Mouse (Mus musculus): ENCODE measurements around the gene Klhdc9. TPM values are rescaled to one million over a fixed set of nuclear protein-coding genes. Genes with fewer than 3 reads are reported as not detected.
"Not testable (repeated sequence)": the region's sequence is repeated elsewhere in the genome, so short reads cannot be mapped to it uniquely, and the experiment has no call there.

The Klhdc9 gene
- total RNA-seq, 2 experiments from 2014 or later = 7.1 to 7.8 TPM

DNA sequence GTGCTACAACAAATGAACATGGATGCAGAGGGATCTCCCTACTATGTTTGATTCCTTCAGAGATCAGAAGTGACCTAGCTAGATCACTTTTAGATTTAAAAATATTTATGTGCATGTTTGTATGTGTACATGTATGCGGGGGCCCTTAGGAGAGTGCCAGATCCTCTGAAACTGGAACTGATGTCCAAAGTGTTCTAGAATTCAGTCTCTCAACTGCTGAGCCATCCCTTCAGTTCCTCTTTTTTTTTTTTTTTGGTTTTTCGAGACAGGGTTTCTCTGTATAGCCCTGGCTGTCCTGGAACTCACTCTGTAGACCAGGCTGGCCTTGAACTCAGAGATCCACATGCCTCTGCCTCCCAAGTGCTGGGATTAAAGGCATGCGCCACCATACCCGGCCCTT lies 34.0 kb downstream of the Klhdc9 start:
- DNase-seq (ENCODE audit: extremely low spot score in 1 of 2, low spot score in 2 of 2); intact Hi-C loops (cut with DNase I): not testable (repeated sequence)

- intact Hi-C loops (cut with DNase I) = no loop called here
- DNase-seq (ENCODE audit: extremely low spot score in 1 of 2, low spot score in 2 of 2) = no peak
These were observed 35.0 kb downstream of the Klhdc9 start for GRCm38 (mm10) chr1:171325571-171325970.

DNA sequence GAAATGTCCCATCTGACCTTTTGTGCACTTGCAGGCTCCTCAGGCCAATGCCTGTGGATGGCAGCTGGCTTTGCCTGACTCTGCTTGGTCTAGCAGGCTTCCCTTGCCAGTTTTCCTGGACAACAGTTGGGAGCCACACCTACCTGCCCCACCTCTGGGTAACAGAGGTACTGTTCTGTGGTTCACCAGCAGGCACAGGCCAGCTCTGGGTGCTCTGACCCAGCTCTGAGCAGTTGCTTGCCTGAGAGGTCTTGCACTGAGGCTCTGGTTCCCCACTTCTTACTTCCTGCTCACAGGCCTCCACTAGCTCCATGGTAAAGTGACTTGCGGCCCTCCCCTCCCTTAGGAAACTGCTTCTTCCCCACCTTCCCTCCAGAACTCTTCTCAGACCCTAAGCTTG lies 38.6 kb downstream of the Klhdc9 start:
- intact Hi-C loops (cut with DNase I) = loop anchor here (5.0 kb wide), 1 partner anchor 35 kb away; no protein-coding TSS in a partner anchor
- DNase-seq (ENCODE audit: extremely low spot score in 1 of 2, low spot score in 2 of 2) = no peak

DNA sequence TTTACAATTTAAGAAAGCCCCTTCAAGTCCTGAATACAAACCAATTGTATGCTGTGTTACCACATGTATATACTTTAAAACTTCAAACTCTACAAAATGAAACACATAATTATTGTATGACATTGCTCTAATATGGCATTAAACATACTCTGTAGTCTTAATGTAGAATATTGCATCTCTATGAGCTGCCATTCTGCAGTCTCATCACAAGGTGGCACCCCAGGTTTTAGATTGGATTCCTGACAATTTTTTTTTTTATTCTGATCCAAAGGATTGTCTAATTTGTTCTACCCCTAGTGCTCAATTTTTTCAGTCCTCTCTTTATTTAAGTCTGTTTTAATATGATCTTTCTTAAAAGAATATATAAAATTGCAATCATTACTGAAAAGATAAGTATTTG lies 39.2 kb downstream of the Klhdc9 start:
- no peak for DNase-seq (ENCODE audit: extremely low spot score in 1 of 2, low spot score in 2 of 2)
- intact Hi-C loops (cut with DNase I) = loop anchor here (5.0 kb wide), 1 partner anchor 36 kb away; no protein-coding TSS in a partner anchor

GRCm38 (mm10) chr1:171320151-171320550 lies 40.4 kb downstream of the Klhdc9 start:
- DNase-seq (ENCODE audit: extremely low spot score in 1 of 2, low spot score in 2 of 2) = no peak
- intact Hi-C loops (cut with DNase I) = loop anchor here (5.0 kb wide), 1 partner anchor 37 kb away; no protein-coding TSS in a partner anchor

DNA sequence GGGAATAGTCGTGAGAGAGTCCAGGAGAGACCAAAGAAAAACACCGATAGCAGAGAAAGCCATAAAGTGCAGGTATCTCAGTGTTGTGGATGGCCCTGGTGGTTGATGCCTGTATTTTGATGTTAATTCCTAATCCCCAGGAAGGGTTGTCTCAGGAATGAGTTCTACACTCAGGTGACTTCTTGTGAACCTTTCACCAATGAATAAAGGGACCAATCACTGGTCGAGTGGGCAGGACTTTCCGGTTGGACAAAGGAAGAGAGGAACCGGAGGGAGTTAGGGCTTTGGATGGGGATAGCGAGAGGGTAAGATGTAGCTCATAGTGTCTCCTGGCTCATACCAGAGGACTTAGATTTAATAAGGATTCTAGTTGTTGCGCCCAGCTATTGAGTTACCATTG lies 40.9 kb downstream of the Klhdc9 start:
- intact Hi-C loops (cut with DNase I) = loop anchor here (5.0 kb wide), 1 partner anchor 38 kb away; no protein-coding TSS in a partner anchor
- no peak for DNase-seq (ENCODE audit: extremely low spot score in 1 of 2, low spot score in 2 of 2)

DNA sequence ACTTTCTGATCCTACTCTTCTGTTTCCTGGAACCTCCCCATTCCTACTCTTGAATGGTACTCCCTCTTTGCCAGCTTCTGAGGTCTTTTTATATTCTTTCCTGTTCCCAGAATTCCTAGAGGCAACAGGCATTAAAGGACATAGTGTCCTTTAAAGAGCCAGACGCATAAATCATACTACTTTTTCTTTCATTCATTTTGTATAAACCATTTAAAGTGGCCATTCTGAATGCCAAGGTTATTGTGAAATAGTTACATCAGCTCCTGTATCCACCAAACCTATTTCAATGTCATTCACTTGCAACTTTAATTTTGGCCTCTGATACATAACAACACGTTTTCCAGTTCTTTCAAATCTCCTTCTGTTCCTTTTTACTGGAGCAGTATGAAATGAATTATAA lies 51.3 kb downstream of the Klhdc9 start:
- intact Hi-C loops (cut with DNase I) = no loop called here

More for the DNA sequence above, 51.3 kb downstream of the Klhdc9 start:
- DNase-seq (ENCODE audit: extremely low spot score in 1 of 2, low spot score in 2 of 2) = no peak

Other genes starting within 250 kb of the Klhdc9 start
- gene Cfap126, start 246.9 kb downstream of the Klhdc9 start, total RNA-seq (2021) = under 1 TPM; 0.34 to 0.69 TPM
- 100 to 1,000 TPM; 200 to 210 TPM for gene Sdhc, start 210.2 kb downstream of the Klhdc9 start, total RNA-seq (2021)
- not detected for gene Mpz, start 210.1 kb downstream of the Klhdc9 start, total RNA-seq (2021)
- 10 to 100 TPM; 28.0 to 42.2 TPM for gene Pcp4l1, start 164.5 kb downstream of the Klhdc9 start, total RNA-seq (2021)
- not detected for gene Nr1i3, start 146.8 kb downstream of the Klhdc9 start, total RNA-seq (2021)
- 10 to 100 TPM; 71.4 to 71.6 TPM for gene Tomm40l, start 138.3 kb downstream of the Klhdc9 start, total RNA-seq (2021)
- 1 to 10 TPM; 2.5 to 3.9 TPM for gene Apoa2, start 135.7 kb downstream of the Klhdc9 start, total RNA-seq (2021)
- gene Fcer1g, start 126.4 kb downstream of the Klhdc9 start, total RNA-seq (2021) = 10 to 100 TPM; 11.9 to 13.4 TPM
- 1 to 10 TPM; 4.6 to 7.2 TPM for gene Adamts4, start 110.4 kb downstream of the Klhdc9 start, total RNA-seq (2021)
- 100 to 1,000 TPM; 243 to 255 TPM for gene Ndufs2, start 109.4 kb downstream of the Klhdc9 start, total RNA-seq (2021)
- 10 to 100 TPM; 59.7 to 64.1 TPM for gene B4galt3, start 90.5 kb downstream of the Klhdc9 start, total RNA-seq (2021)
- 10 to 100 TPM; 20.4 to 21.8 TPM for gene Ppox, start 79.6 kb downstream of the Klhdc9 start, total RNA-seq (2021)
- 10 to 100 TPM; 51.5 to 53.4 TPM for gene Usp21, start 72.8 kb downstream of the Klhdc9 start, total RNA-seq (2021)
- gene Ufc1, start 65.8 kb downstream of the Klhdc9 start, total RNA-seq (2021) = 100 to 1,000 TPM; 110 to 114 TPM
- gene Dedd, start 31.7 kb downstream of the Klhdc9 start, total RNA-seq (2021) = 10 to 100 TPM; 34.6 to 37.8 TPM
- gene Nit1, start 15.2 kb downstream of the Klhdc9 start, total RNA-seq (2021) = 10 to 100 TPM; 38.5 to 41.0 TPM
- 100 to 1,000 TPM in 1 of 2 experiments, 10 to 100 TPM in 1; 93.9 to 107 TPM for gene Pfdn2, start 15.1 kb downstream of the Klhdc9 start, total RNA-seq (2021)
- gene Nectin4, start 9.3 kb upstream of the Klhdc9 start, total RNA-seq (2021) = 1 to 10 TPM; 1.4 TPM
- 1 to 10 TPM; 2.0 to 2.1 TPM for gene Arhgap30, start 28.2 kb upstream of the Klhdc9 start, total RNA-seq (2021)
- gene Usf1, start 50.5 kb upstream of the Klhdc9 start, total RNA-seq (2021) = 100 to 1,000 TPM; 110 to 119 TPM
- gene Tstd1, start 58.1 kb upstream of the Klhdc9 start, total RNA-seq (2021) = 1 to 10 TPM; 1.5 to 2.6 TPM
- 1 to 10 TPM; 6.3 to 9.0 TPM for gene F11r, start 76.7 kb upstream of the Klhdc9 start, total RNA-seq (2021)
- 1 to 10 TPM; 4.6 to 5.5 TPM for gene Alyref2, start 142.7 kb upstream of the Klhdc9 start, total RNA-seq (2021)
- gene Itln1, start 174.5 kb upstream of the Klhdc9 start, total RNA-seq (2021) = not detected
- gene Cd244a, start 198.4 kb upstream of the Klhdc9 start, total RNA-seq (2021) = not detected
- gene Ly9, start 246.6 kb upstream of the Klhdc9 start, total RNA-seq (2021) = not detected

Data from left cerebral cortex, postnatal 10 days (tissue).